Mouse (Mus musculus) lung, postnatal 0 days (tissue): Measurements from ENCODE around the gene Gm10309. TPM values are rescaled to one million over a fixed set of nuclear protein-coding genes. Genes with fewer than 3 reads are reported as not detected.
A peak's percentile ranks its signal among the peaks of the same experiment; 100 is the strongest.

Experiments
- ATAC-seq: fragments of 200-750 bp; cut with Nextera tagmentation; 2 replicates; pipeline ENCODE4 v1.8.0; 2017; ENCODE audit warnings: moderate library complexity
- DNase-seq: peaks from one replicate; pipeline ENCODE4 v3.0.0-alpha.2; 2016; ENCODE audit warnings: low spot score
- H3K27ac ChIP-seq: fragments of 300-500 bp; sonication (generic); 2 replicates; pipeline ENCODE4 v1.5.1; 2014; ENCODE audit warnings: antibody characterized with exemption, mild to moderate bottlenecking, low read length, mixed read lengths
- H3K27me3 ChIP-seq: fragments of 300-500 bp; sonication (generic); replicated peaks from 2 replicates; pipeline ENCODE4 v1.6.1; 2014; ENCODE audit warnings: low read length, mixed read lengths; ENCODE audit not compliant: insufficient read depth
- H3K36me3 ChIP-seq: fragments of 300-500 bp; sonication (generic); 2 replicates; pipeline ENCODE4 v1.6.1; 2014; ENCODE audit warnings: low read length, mixed read lengths; ENCODE audit not compliant: insufficient read depth
- H3K4me1 ChIP-seq: fragments of 300-500 bp; sonication (generic); 2 replicates; pipeline ENCODE4 v1.6.1; 2014; ENCODE audit warnings: antibody characterized with exemption, low read depth, low read length, mixed read lengths; ENCODE audit not compliant: insufficient read depth
- H3K4me2 ChIP-seq: fragments of 300-500 bp; sonication (generic); replicated peaks from 2 replicates; pipeline ENCODE4 v1.6.1; 2014; ENCODE audit warnings: low read depth, mild to moderate bottlenecking, low read length, moderate library complexity, mixed read lengths
- H3K4me3 ChIP-seq: fragments of 300-500 bp; sonication (generic); 2 replicates; pipeline ENCODE4 v1.5.1; 2014; ENCODE audit warnings: low read depth, low read length
- H3K9ac ChIP-seq: fragments of 300-500 bp; sonication (generic); replicated peaks from 2 replicates; pipeline ENCODE4 v1.6.1; 2014; ENCODE audit warnings: low read depth, mild to moderate bottlenecking
- H3K9me3 ChIP-seq: fragments of 300-500 bp; sonication (generic); 2 replicates; pipeline ENCODE4 v1.6.1; 2016; ENCODE audit warnings: low read length, mixed read lengths
- CTCF ChIP-seq: IDR thresholded peaks from 2 replicates; pipeline ENCODE4 v1.5.1; 2016; ENCODE audit warnings: antibody characterized with exemption, mild to moderate bottlenecking
- EP300 ChIP-seq: IDR thresholded peaks from 2 replicates; pipeline ENCODE4 v1.6.1; 2016; ENCODE audit warnings: antibody characterized with exemption, mild to moderate bottlenecking, control low read depth
- WGBS: fragments of 180-500 bp; shearing (Covaris S2); extraction: QIAGEN DNeasy Blood & Tissue Kit; methylation state at CpG from one replicate; pipeline ENCODE4 v1.1.7; 2014; 5-methylcytosine and 5-hydroxymethylcytosine counted together
- polyA plus RNA-seq: library from polyadenylated mRNA; unstranded; fragments of >200 nt; fragmentation: Nextera tagmentation; extraction: Ambion mirVana; gene quantifications from 2 replicates; pipeline ENCODE4 v1.2.1, GENCODE M21; 2015

Gene Gm10309
- polyA plus RNA-seq, 1 experiment from 2014 or later: 0.54 TPM

- H3K4me1 ChIP-seq: no peaks in the 10 kb centered on the region
- ATAC-seq (no peak), DNase-seq (no peak)
- no peak overlapping the region for H3K4me2 ChIP-seq
- H3K27ac ChIP-seq: no peak overlapping the region
- no peak overlapping the region for H3K4me3 ChIP-seq
- H3K27me3 ChIP-seq: no peaks in the 10 kb centered on the region
- no peak for TF ChIP-seq EP300
- no peak for TF ChIP-seq CTCF
- no peaks in the 10 kb centered on the region for H3K9me3 ChIP-seq
- 90% methylated on average over 11 of the region's 11 CpGs for WGBS
- no peak overlapping the region for H3K9ac ChIP-seq
- H3K36me3 ChIP-seq: no peaks in the 10 kb centered on the region
These were observed 16.2 kb upstream of the Gm10309 start for GRCm38 (mm10) chr17:86521252-86521651.

- no peaks in the 10 kb centered on the region for H3K27me3 ChIP-seq
- WGBS: 87% methylated on average over 7 of the region's 7 CpGs
- H3K9me3 ChIP-seq: no peaks in the 10 kb centered on the region
- H3K4me1 ChIP-seq: peaks cover 7% of the 10 kb centered on the region; the same call in 1 of the 2 replicates
- H3K27ac ChIP-seq: no peak overlapping the region
- DNase-seq (no peak), ATAC-seq (no peak)
- H3K4me3 ChIP-seq: no peak overlapping the region
- peak; percentile 22; the same call in 1 of the 2 replicates for TF ChIP-seq CTCF
- TF ChIP-seq EP300: no peak
- H3K36me3 ChIP-seq: no peaks in the 10 kb centered on the region
- H3K4me2 ChIP-seq: no peak overlapping the region
- no peak overlapping the region for H3K9ac ChIP-seq
These were observed 13.6 kb upstream of the Gm10309 start for GRCm38 (mm10) chr17:86518604-86519003.

GRCm38 (mm10) chr17:86516630-86517029, 11.6 kb upstream of the Gm10309 start:
- ATAC-seq: no peak
- 73% methylated on average over 5 of the region's 5 CpGs for WGBS
- no peaks in the 10 kb centered on the region for H3K36me3 ChIP-seq
- no peak overlapping the region for H3K9ac ChIP-seq
- peaks cover 7% of the 10 kb centered on the region; the same call in 1 of the 2 replicates for H3K4me1 ChIP-seq
- DNase-seq: no peak
- no peaks in the 10 kb centered on the region for H3K27me3 ChIP-seq
- H3K4me3 ChIP-seq: no peak overlapping the region
- H3K27ac ChIP-seq: no peak overlapping the region
- no peak overlapping the region for H3K4me2 ChIP-seq
- no peaks in the 10 kb centered on the region for H3K9me3 ChIP-seq
- TF ChIP-seq EP300: no peak
- no peak for TF ChIP-seq CTCF

- H3K9me3 ChIP-seq: no peaks in the 10 kb centered on the region
- H3K27ac ChIP-seq: peak overlapping the region; percentile 10; the same call in 1 of the 2 replicates
- TF ChIP-seq EP300 (peak; percentile 97), CTCF (no peak)
- no peaks in the 10 kb centered on the region for H3K27me3 ChIP-seq
- DNase-seq (peak; percentile 74), ATAC-seq (peak; percentile 81)
- peaks cover 7% of the 10 kb centered on the region; the same call in 1 of the 2 replicates for H3K4me1 ChIP-seq
- no peak overlapping the region for H3K4me2 ChIP-seq
- no peak overlapping the region for H3K9ac ChIP-seq
- H3K4me3 ChIP-seq: no peak overlapping the region
- 21% methylated on average over 13 of the region's 13 CpGs for WGBS
- no peaks in the 10 kb centered on the region for H3K36me3 ChIP-seq
These were observed 10.1 kb upstream of the Gm10309 start for GRCm38 (mm10) chr17:86514974-86515620.

GRCm38 (mm10) chr17:86509871-86510270, 4.8 kb upstream of the Gm10309 start:
- Histone ChIP-seq H3K4me1 (peaks cover 3% of the 10 kb centered on the region; the same call in 1 of the 2 replicates), H3K36me3 (no peaks in the 10 kb centered on the region), H3K4me2 (no peak overlapping the region), H3K4me3 (no peak overlapping the region), H3K9ac (no peak overlapping the region), H3K9me3 (no peaks in the 10 kb centered on the region), H3K27me3 (no peaks in the 10 kb centered on the region), H3K27ac (no peak overlapping the region)
- WGBS: 54% methylated on average over 5 of the region's 5 CpGs
- ATAC-seq (no peak), DNase-seq (no peak)
- no peak for TF ChIP-seq CTCF
- no peak for TF ChIP-seq EP300

- Histone ChIP-seq H3K4me3 (no peak overlapping the region), H3K4me1 (no peaks in the 10 kb centered on the region), H3K27ac (0 out of 2 replicates have a peak overlapping the region, but pooled peaks have one; percentile 83), H3K27me3 (no peaks in the 10 kb centered on the region), H3K36me3 (no peaks in the 10 kb centered on the region), H3K9me3 (no peaks in the 10 kb centered on the region), H3K9ac (no peak overlapping the region), H3K4me2 (no peak overlapping the region)
- no peak for TF ChIP-seq EP300
- TF ChIP-seq CTCF: no peak
- no peak for DNase-seq
- WGBS: 77% methylated on average over 3 of the region's 3 CpGs
- no peak for ATAC-seq
These were observed 3.1 kb upstream of the Gm10309 start for GRCm38 (mm10) chr17:86508212-86508490.
